Mouse (Mus musculus) hindbrain, embryonic 13.5 days (tissue): ENCODE measurements at regions not wholly inside any gene's neighbourhood (a gene's known extent, or its start where the extent isn't known, plus 50 kb on each side); places are given as distances from the start of the nearest gene placed in this dataset.

Experiments
- ATAC-seq: fragments of 200-750 bp; cut with Nextera tagmentation; 2 replicates; pipeline ENCODE4 v1.8.0; 2017; ENCODE audit warnings: moderate TSS enrichment; ENCODE audit not compliant: low FRiP score
- H3K27ac ChIP-seq: fragments of 300-500 bp; sonication (generic); 2 replicates; pipeline ENCODE4 v1.5.1; 2015; ENCODE audit warnings: inconsistent platforms, mild to moderate bottlenecking, moderate library complexity
- H3K27me3 ChIP-seq: fragments of 300-500 bp; sonication (generic); 2 replicates; pipeline ENCODE4 v1.6.1; 2015; ENCODE audit warnings: mild to moderate bottlenecking, inconsistent platforms
- H3K36me3 ChIP-seq: fragments of 300-500 bp; sonication (generic); 2 replicates; pipeline ENCODE4 v1.6.1; 2015; ENCODE audit warnings: mild to moderate bottlenecking, inconsistent platforms
- H3K4me1 ChIP-seq: fragments of 300-500 bp; sonication (generic); replicated peaks from 2 replicates; pipeline ENCODE4 v1.6.1; 2015; ENCODE audit warnings: inconsistent platforms
- H3K4me2 ChIP-seq: fragments of 300-500 bp; sonication (generic); 2 replicates; pipeline ENCODE4 v1.6.1; 2015; ENCODE audit warnings: inconsistent platforms, mild to moderate bottlenecking, moderate library complexity
- H3K4me3 ChIP-seq: fragments of 300-500 bp; sonication (generic); 2 replicates; pipeline ENCODE4 v1.5.1; 2015; ENCODE audit warnings: mild to moderate bottlenecking, inconsistent platforms
- H3K9ac ChIP-seq: fragments of 300-500 bp; sonication (generic); 2 replicates; pipeline ENCODE4 v1.6.1; 2015; ENCODE audit warnings: mild to moderate bottlenecking, inconsistent platforms
- H3K9me3 ChIP-seq: fragments of 300-500 bp; sonication (generic); 2 replicates; pipeline ENCODE4 v1.6.1; 2016; ENCODE audit warnings: inconsistent platforms
- WGBS: fragments of 180-500 bp; shearing (Covaris S2); methylation state at CpG from one replicate; pipeline ENCODE4 v1.1.7; 2015; 5-methylcytosine and 5-hydroxymethylcytosine counted together

DNA sequence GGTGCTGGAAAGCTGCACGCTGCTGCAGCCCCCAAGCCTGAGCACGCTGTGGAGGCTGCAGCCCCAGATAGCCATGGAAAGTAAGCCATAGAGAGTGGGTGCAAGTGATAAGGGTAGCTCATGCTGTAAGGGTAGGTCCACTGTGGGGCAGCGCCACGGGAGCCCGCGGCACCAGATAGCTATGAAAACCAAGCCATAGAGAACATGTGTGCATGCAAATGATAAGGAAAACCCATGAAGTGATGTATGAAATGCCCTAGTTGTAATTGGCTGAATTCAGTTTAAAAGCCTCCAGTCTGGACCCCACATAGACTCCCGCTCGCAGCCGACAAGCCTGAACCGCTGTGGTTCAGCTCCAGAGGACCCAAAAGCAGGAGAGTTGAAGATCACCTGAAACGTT lies 58.8 kb upstream of the L3mbtl3 start:
- Histone ChIP-seq H3K4me3 (no peak overlapping the region), H3K27me3 (no peaks in the 10 kb centered on the region), H3K4me1 (no peaks in the 10 kb centered on the region), H3K36me3 (no peaks in the 10 kb centered on the region), H3K9me3 (no peaks in the 10 kb centered on the region), H3K27ac (no peak overlapping the region), H3K9ac (no peak overlapping the region), H3K4me2 (no peak overlapping the region)
- 92% methylated on average over 11 of the region's 11 CpGs for WGBS
- ATAC-seq = no peak

DNA sequence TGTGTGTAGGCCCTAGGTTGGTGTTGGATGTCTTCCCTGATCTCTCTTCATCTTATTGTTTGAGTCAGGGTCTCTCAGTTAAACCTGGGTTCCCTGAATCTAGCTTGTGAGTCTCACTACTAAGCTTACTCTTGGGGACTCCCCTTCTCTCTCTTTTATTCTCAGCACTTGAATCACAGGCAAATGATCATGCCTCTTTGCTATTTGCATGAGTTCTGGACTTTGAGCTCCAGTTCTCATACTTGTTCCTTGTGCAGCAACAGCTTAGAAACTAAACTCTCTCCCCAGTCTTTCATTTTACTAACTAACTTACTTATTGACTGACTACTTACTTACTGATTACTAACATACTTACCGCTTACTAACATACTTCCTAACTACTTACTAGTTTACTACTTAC lies 64.9 kb upstream of the L3mbtl3 start:
- H3K9me3 ChIP-seq = no peaks in the 10 kb centered on the region
- ATAC-seq = no peak
- no peak overlapping the region for H3K9ac ChIP-seq
- no peaks in the 10 kb centered on the region for H3K36me3 ChIP-seq
- 95% methylated on average over 1 of the region's 1 CpGs for WGBS
- no peaks in the 10 kb centered on the region for H3K4me1 ChIP-seq
- no peak overlapping the region for H3K4me3 ChIP-seq
- no peak overlapping the region for H3K4me2 ChIP-seq
- H3K27me3 ChIP-seq = no peaks in the 10 kb centered on the region
- H3K27ac ChIP-seq = no peak overlapping the region

DNA sequence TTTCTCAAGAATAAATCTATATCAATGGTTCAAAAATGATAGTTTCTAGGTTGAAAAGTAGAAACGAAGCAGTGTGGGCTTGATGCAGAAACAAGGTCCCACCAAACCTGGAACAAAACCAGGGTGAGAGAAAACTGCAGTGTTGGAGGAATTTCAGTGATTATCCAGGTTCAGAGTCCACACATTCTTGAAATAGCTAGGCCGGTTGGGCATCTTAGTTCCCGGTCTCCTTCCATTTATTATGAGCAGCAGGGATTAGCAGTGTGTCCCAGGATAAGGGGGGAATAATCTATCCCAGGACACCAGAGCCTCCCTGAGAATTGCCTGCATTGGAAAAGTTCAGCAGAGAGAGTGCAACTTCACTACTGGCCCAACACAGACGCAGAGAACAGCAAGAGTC lies 108.5 kb upstream of the L3mbtl3 start:
- no peak for ATAC-seq
- H3K27ac ChIP-seq = no peak overlapping the region
- H3K4me2 ChIP-seq = no peak overlapping the region
- WGBS = 62% methylated on average over 4 of the region's 4 CpGs
- no peaks in the 10 kb centered on the region for H3K27me3 ChIP-seq
- H3K36me3 ChIP-seq = no peaks in the 10 kb centered on the region
- H3K4me3 ChIP-seq = no peak overlapping the region
- no peaks in the 10 kb centered on the region for H3K4me1 ChIP-seq
- no peak overlapping the region for H3K9ac ChIP-seq
- no peaks in the 10 kb centered on the region for H3K9me3 ChIP-seq

GRCm38 (mm10) chr10:26491351-26491750 lies 115.6 kb upstream of the L3mbtl3 start:
- H3K9ac ChIP-seq = no peak overlapping the region
- H3K36me3 ChIP-seq = no peaks in the 10 kb centered on the region
- H3K4me2 ChIP-seq = no peak overlapping the region
- no peak for ATAC-seq
- no peak overlapping the region for H3K4me3 ChIP-seq
- H3K9me3 ChIP-seq = no peaks in the 10 kb centered on the region
- no peaks in the 10 kb centered on the region for H3K4me1 ChIP-seq
- H3K27ac ChIP-seq = no peak overlapping the region
- no peaks in the 10 kb centered on the region for H3K27me3 ChIP-seq
- WGBS = 93% methylated on average over 5 of the region's 5 CpGs

DNA sequence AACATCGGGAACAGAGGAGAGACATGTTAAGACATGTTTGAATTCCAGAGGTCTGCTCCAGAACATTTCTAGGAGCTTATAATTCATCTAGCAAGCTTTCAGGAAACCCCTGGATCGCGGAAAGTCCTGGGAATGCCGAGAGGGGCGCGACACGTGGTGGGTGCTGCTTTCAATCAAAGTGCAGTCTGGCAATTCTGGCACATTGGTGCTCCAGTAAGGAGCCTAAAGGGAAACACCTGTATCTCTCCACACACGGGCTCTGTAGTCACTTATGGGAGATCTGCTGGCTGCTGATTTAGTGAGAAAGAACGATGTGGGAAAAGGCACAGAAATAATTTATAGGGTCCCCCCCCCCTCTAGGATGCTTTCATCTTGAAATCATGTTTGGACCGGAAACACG lies 116.4 kb upstream of the L3mbtl3 start:
- Histone ChIP-seq H3K4me3 (no peak overlapping the region), H3K27me3 (no peaks in the 10 kb centered on the region), H3K27ac (no peak overlapping the region), H3K9ac (no peak overlapping the region), H3K36me3 (no peaks in the 10 kb centered on the region), H3K4me2 (no peak overlapping the region), H3K4me1 (no peaks in the 10 kb centered on the region), H3K9me3 (no peaks in the 10 kb centered on the region)
- no peak for ATAC-seq
- WGBS = 86% methylated on average over 11 of the region's 11 CpGs

- WGBS = 86% methylated on average over 13 of the region's 13 CpGs
- H3K36me3 ChIP-seq = no peaks in the 10 kb centered on the region
These were observed 117.2 kb upstream of the L3mbtl3 start for GRCm38 (mm10) chr10:26492856-26493484.

GRCm38 (mm10) chr10:26493801-26494200 lies 118.0 kb upstream of the L3mbtl3 start:
- H3K27me3 ChIP-seq = no peaks in the 10 kb centered on the region
- no peak overlapping the region for H3K4me3 ChIP-seq
- H3K9me3 ChIP-seq = no peaks in the 10 kb centered on the region
- H3K36me3 ChIP-seq = no peaks in the 10 kb centered on the region
- no peak overlapping the region for H3K4me2 ChIP-seq
- no peaks in the 10 kb centered on the region for H3K4me1 ChIP-seq
- H3K27ac ChIP-seq = no peak overlapping the region
- 92% methylated on average over 2 of the region's 2 CpGs for WGBS
- no peak for ATAC-seq
- H3K9ac ChIP-seq = no peak overlapping the region

More at GRCm38 (mm10) chr10:26492856-26493484, 117.2 kb upstream of the L3mbtl3 start:
- H3K27ac ChIP-seq = no peak overlapping the region
- no peaks in the 10 kb centered on the region for H3K4me1 ChIP-seq
- no peaks in the 10 kb centered on the region for H3K27me3 ChIP-seq
- H3K9me3 ChIP-seq = no peaks in the 10 kb centered on the region
- ATAC-seq = no peak
- H3K4me2 ChIP-seq = no peak overlapping the region
- H3K9ac ChIP-seq = no peak overlapping the region
- H3K4me3 ChIP-seq = no peak overlapping the region

DNA sequence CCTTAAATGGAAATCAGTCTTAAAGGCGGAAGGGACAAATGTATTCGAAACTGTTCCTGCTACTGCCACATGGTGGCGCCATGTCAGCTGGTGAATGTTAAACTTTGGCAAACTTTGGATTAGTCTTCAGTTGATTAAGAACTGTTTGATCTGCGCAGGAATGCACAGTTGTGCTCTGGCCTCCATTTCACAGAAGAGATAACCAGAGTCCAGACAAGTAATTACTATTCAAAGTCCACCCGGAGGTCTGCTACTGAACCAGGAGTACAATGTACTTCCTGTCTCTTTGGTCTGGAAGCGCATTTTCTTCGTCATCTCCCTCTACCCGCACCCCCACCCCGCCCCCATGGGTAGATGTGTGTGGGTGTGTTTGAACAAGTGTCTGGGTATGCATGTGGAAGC lies 118.6 kb upstream of the L3mbtl3 start:
- no peak for ATAC-seq
- no peak overlapping the region for H3K9ac ChIP-seq
- H3K27ac ChIP-seq = no peak overlapping the region
- H3K4me1 ChIP-seq = no peaks in the 10 kb centered on the region
- H3K27me3 ChIP-seq = no peaks in the 10 kb centered on the region
- H3K36me3 ChIP-seq = no peaks in the 10 kb centered on the region
- WGBS = 72% methylated on average over 9 of the region's 9 CpGs
- no peak overlapping the region for H3K4me2 ChIP-seq
- no peaks in the 10 kb centered on the region for H3K9me3 ChIP-seq
- no peak overlapping the region for H3K4me3 ChIP-seq

DNA sequence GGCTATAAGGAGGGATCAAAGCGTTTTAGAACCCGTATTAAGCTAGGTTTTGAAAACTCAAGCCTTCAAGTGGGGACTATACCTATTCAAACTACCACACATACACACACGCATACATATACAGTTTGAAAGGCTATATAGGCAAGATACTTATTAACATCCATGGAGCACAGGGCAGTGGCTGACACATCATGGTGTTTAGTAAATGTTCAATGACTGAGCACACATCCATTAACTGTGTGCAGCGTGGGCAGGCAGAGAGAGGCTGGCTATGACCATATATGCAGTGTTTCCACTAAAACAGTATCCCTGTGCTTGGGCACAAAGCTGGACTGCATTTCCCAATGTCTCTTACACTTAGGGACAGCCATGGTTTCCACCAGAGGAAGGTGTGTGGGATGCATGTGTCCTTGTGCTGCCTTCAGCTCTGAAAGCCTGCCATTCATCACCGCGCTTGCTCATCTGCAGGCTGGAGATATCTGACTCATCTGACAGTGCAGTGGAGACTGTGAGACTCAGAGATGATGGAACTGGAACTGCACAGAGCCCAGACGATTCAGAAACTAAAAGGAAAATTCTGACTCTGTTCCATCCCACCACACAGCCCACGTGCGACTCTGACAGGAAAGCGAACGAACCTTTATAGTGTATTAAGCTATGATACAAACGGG lies 124.6 kb upstream of the L3mbtl3 start:
- no peak overlapping the region for H3K4me3 ChIP-seq
- no peaks in the 10 kb centered on the region for H3K9me3 ChIP-seq
- H3K4me1 ChIP-seq = no peaks in the 10 kb centered on the region
- H3K36me3 ChIP-seq = no peaks in the 10 kb centered on the region
- no peak overlapping the region for H3K9ac ChIP-seq
- no peak overlapping the region for H3K27ac ChIP-seq
- 88% methylated on average over 12 of the region's 12 CpGs for WGBS
- no peaks in the 10 kb centered on the region for H3K27me3 ChIP-seq
- no peak overlapping the region for H3K4me2 ChIP-seq
- ATAC-seq = no peak

DNA sequence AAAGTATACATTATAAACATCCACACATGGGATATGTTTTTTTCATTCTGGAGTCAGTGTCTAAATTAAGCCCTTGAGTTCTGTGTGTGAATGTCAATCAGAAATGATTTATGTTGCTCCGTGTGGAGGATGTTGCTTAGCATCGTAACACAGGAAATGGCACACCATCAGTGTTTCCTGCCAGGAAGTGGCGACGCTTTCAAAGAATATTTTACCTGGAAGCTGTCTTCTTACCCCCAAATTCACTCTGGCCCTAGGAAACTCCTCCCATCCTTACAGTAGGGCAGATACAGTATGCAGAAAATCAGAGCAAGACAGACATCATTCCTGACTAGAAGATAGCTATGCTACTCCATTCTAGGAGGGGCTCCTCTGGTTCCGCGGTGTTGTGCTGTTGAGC lies 145.1 kb upstream of the L3mbtl3 start:
- 84% methylated on average over 6 of the region's 6 CpGs for WGBS

DNA sequence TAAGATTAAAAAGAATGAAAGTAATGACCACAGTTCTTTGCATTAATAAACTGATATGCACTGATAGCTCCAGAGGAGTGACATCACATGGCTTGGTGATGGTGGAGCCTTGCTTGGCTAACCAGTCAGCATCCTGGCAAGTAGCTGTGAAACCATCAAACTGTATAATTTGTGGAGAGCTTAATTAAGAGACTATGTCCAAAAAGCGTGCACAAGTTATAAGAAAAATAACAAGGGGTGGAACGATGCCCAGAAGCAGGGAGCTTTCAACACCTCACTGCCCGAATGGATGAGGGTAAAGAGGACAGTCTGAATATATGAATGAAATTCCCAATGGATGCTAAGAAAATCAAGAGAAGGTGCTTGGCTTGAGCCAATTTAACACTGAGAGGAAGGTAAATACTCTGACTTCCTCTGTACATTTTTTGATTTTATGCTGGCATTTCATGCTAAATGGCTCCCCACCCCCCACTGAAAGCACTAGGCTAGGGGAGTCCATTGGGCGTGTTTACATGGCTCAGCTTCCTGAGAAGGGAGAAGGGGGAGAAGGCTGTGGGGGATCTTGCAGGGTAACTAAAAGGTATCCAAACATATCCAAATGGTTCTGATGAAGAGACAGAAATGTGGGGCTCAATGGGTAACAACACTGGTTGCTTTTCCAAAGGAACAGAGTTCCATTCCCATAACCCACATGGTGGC lies 150.2 kb upstream of the L3mbtl3 start:
- no peaks in the 10 kb centered on the region for H3K4me1 ChIP-seq
- H3K4me3 ChIP-seq = no peak overlapping the region
- 88% methylated on average over 4 of the region's 4 CpGs for WGBS
- no peak overlapping the region for H3K27ac ChIP-seq
- no peak overlapping the region for H3K4me2 ChIP-seq
- no peak overlapping the region for H3K9ac ChIP-seq
- no peaks in the 10 kb centered on the region for H3K27me3 ChIP-seq
- H3K36me3 ChIP-seq = no peaks in the 10 kb centered on the region
- 0 out of 2 replicates have a peak, but pooled peaks cover 2% of the 10 kb centered on the region for H3K9me3 ChIP-seq
- ATAC-seq = no peak

More for the DNA sequence above, 145.1 kb upstream of the L3mbtl3 start:
- Histone ChIP-seq H3K9me3 (no peaks in the 10 kb centered on the region), H3K27ac (no peak overlapping the region), H3K27me3 (no peaks in the 10 kb centered on the region), H3K4me3 (no peak overlapping the region), H3K4me1 (no peaks in the 10 kb centered on the region), H3K9ac (no peak overlapping the region), H3K36me3 (no peaks in the 10 kb centered on the region), H3K4me2 (no peak overlapping the region)
- no peak for ATAC-seq

GRCm38 (mm10) chr10:26540189-26540588 lies 164.4 kb upstream of the L3mbtl3 start:
- no peak overlapping the region for H3K4me2 ChIP-seq
- no peaks in the 10 kb centered on the region for H3K27me3 ChIP-seq
- no peak overlapping the region for H3K27ac ChIP-seq
- no peak overlapping the region for H3K4me3 ChIP-seq
- no peaks in the 10 kb centered on the region for H3K4me1 ChIP-seq
- H3K9ac ChIP-seq = no peak overlapping the region
- H3K36me3 ChIP-seq = no peaks in the 10 kb centered on the region
- no peak for ATAC-seq
- no peaks in the 10 kb centered on the region for H3K9me3 ChIP-seq

DNA sequence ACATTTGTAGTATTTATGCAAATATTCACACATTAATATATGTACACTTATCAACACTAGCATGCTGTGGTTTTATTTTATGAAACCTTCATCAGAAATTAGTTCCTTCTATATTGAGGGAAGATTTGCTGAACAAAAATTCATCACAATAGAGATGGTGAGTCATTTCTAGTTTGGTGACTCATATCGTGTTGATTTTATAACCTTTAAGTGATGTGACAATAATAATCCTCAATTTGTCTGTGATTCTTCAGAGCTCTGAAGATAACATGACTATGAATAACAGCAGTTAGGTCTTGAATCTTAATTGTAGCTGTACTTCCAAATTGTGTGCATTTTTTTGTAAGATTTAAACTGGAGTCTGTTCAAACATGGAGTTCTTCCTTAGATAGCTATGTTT lies 168.3 kb upstream of the L3mbtl3 start:
- Histone ChIP-seq H3K4me1 (no peaks in the 10 kb centered on the region), H3K36me3 (no peaks in the 10 kb centered on the region), H3K27me3 (no peaks in the 10 kb centered on the region), H3K27ac (no peak overlapping the region), H3K9ac (no peak overlapping the region), H3K9me3 (no peaks in the 10 kb centered on the region), H3K4me3 (no peak overlapping the region), H3K4me2 (no peak overlapping the region)
- no peak for ATAC-seq
- WGBS = 95% methylated on average over 1 of the region's 1 CpGs
